Mouse (Mus musculus): Measurements from ENCODE around the gene Ptger3. TPM values are rescaled to one million over a fixed set of nuclear protein-coding genes. Genes with fewer than 3 reads are reported as not detected.

Ptger3 gene
- polyA plus RNA-seq (2012; rRNA removed) = 29.5 and 44.2 TPM in 2 replicates

- DNase-seq = peak; percentile 74
- Histone ChIP-seq H3K4me1 (ENCODE audit: control insufficient read depth, insufficient read depth, low read length) (no peaks in the 10 kb centered on the region; the same call in 1 of the 2 replicates), H3K4me3 (ENCODE audit: insufficient read depth, low read depth, low read length) (peak within 1 kb of the TSS; percentile 43), H3K27ac (ENCODE audit: insufficient read depth, low read depth, low read length) (no peak within 1 kb of the TSS; the same call in 1 of the 2 replicates), H3K36me3 (ENCODE audit: control insufficient read depth, insufficient read depth, low read length) (no peaks in the 10 kb centered on the region), H3K27me3 (replicated peaks; ENCODE audit: control insufficient read depth, insufficient read depth, low read length) (no peaks in the 10 kb centered on the region)
- TF ChIP-seq CTCF (conservative IDR thresholded peaks at IDR 0.05; ENCODE audit: insufficient read depth, insufficient read length, low read depth, low read length) = no peak
- no peak for TF ChIP-seq POLR2A (IDR thresholded peaks at IDR 0.05; ENCODE audit: low read depth, low read length)
- WGBS = 1% methylated on average over 84 of the region's 84 CpGs
Measured at GRCm38 (mm10) chr3:157566725-157567565, at the start of gene Ptger3. TSS of gene Ptger3 (plus strand) at chr3:157566892.

DNA sequence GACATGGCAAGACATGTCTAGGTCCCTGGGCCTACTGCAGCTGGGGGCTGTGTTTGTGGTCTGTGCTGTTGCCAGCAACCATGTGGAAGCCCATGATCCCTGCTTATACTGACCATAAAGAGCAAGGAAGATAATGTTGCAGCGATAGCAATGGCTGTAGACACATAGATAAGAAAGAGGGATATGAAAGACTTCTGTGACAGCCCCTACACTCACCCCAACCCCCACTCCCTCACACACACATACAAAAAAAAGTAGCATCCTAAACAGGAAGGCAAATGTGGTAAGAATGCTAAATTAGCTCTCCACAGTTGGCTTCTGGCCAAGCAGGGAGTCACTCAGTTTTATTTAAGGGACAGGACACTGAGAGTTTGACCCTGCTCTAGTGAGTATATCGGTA, 48.7 kb upstream of the Ptger3 start:
- Histone ChIP-seq H3K4me1 (ENCODE audit: control insufficient read depth, insufficient read depth, low read length) (no peaks in the 10 kb centered on the region), H3K4me3 (ENCODE audit: insufficient read depth, low read depth, low read length) (no peak overlapping the region), H3K36me3 (ENCODE audit: control insufficient read depth, insufficient read depth, low read length) (no peaks in the 10 kb centered on the region), H3K27me3 (replicated peaks; ENCODE audit: control insufficient read depth, insufficient read depth, low read length) (no peaks in the 10 kb centered on the region), H3K27ac (ENCODE audit: insufficient read depth, low read depth, low read length) (no peak overlapping the region)
- TF ChIP-seq CTCF (conservative IDR thresholded peaks at IDR 0.05; ENCODE audit: insufficient read depth, insufficient read length, low read depth, low read length) (no peak), POLR2A (IDR thresholded peaks at IDR 0.05; ENCODE audit: low read depth, low read length) (no peak)
- DNase-seq = no peak
- WGBS = 48% methylated on average over 2 of the region's 2 CpGs

- TF ChIP-seq CTCF (conservative IDR thresholded peaks at IDR 0.05; ENCODE audit: insufficient read depth, insufficient read length, low read depth, low read length) (peak; percentile 42), POLR2A (IDR thresholded peaks at IDR 0.05; ENCODE audit: low read depth, low read length) (no peak)
- Histone ChIP-seq H3K36me3 (ENCODE audit: control insufficient read depth, insufficient read depth, low read length) (no peaks in the 10 kb centered on the region), H3K4me3 (ENCODE audit: insufficient read depth, low read depth, low read length) (no peak overlapping the region), H3K27ac (ENCODE audit: insufficient read depth, low read depth, low read length) (no peak overlapping the region), H3K27me3 (replicated peaks; ENCODE audit: control insufficient read depth, insufficient read depth, low read length) (no peaks in the 10 kb centered on the region), H3K4me1 (ENCODE audit: control insufficient read depth, insufficient read depth, low read length) (no peaks in the 10 kb centered on the region)
- WGBS = 0% methylated on average over 1 of the region's 1 CpGs
- peak; percentile 46 for DNase-seq
Measured at GRCm38 (mm10) chr3:157520433-157520832, 46.3 kb upstream of the Ptger3 start.

DNA sequence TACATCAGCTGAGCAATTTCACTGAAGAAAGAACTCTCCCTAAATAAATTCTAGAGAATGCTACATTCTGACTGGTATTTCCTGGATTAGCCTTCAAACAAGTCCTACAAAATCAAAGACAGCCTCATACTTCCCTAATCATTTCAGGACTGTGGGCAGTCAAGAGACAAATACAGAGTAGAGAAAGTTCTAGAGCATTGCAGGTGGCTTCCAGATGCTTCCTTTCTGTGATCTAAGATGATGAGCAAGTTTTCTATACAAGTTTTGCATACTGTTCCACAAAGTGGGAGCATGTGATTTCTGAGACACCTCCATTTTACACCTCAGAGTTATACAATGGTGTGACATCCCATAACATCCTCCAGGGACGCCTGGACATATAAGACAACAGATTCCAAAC, 42.9 kb upstream of the Ptger3 start:
- no peak for DNase-seq
- WGBS = 38% methylated on average over 1 of the region's 1 CpGs
- Histone ChIP-seq H3K36me3 (ENCODE audit: control insufficient read depth, insufficient read depth, low read length) (no peaks in the 10 kb centered on the region), H3K27ac (ENCODE audit: insufficient read depth, low read depth, low read length) (no peak overlapping the region), H3K27me3 (replicated peaks; ENCODE audit: control insufficient read depth, insufficient read depth, low read length) (no peaks in the 10 kb centered on the region), H3K4me1 (ENCODE audit: control insufficient read depth, insufficient read depth, low read length) (no peaks in the 10 kb centered on the region), H3K4me3 (ENCODE audit: insufficient read depth, low read depth, low read length) (no peak overlapping the region)
- TF ChIP-seq POLR2A (IDR thresholded peaks at IDR 0.05; ENCODE audit: low read depth, low read length) = no peak
- TF ChIP-seq CTCF (conservative IDR thresholded peaks at IDR 0.05; ENCODE audit: insufficient read depth, insufficient read length, low read depth, low read length) = no peak

GRCm38 (mm10) chr3:157531585-157531984, 35.1 kb upstream of the Ptger3 start:
- H3K36me3 ChIP-seq (ENCODE audit: control insufficient read depth, insufficient read depth, low read length) = no peaks in the 10 kb centered on the region
- H3K4me1 ChIP-seq (ENCODE audit: control insufficient read depth, insufficient read depth, low read length) = no peaks in the 10 kb centered on the region
- WGBS = 84% methylated on average over 2 of the region's 2 CpGs
- no peak for DNase-seq
- no peaks in the 10 kb centered on the region for H3K27me3 ChIP-seq (replicated peaks; ENCODE audit: control insufficient read depth, insufficient read depth, low read length)
- H3K27ac ChIP-seq (ENCODE audit: insufficient read depth, low read depth, low read length) = no peak overlapping the region
- H3K4me3 ChIP-seq (ENCODE audit: insufficient read depth, low read depth, low read length) = no peak overlapping the region
- no peak for TF ChIP-seq CTCF (conservative IDR thresholded peaks at IDR 0.05; ENCODE audit: insufficient read depth, insufficient read length, low read depth, low read length)
- TF ChIP-seq POLR2A (IDR thresholded peaks at IDR 0.05; ENCODE audit: low read depth, low read length) = no peak

DNA sequence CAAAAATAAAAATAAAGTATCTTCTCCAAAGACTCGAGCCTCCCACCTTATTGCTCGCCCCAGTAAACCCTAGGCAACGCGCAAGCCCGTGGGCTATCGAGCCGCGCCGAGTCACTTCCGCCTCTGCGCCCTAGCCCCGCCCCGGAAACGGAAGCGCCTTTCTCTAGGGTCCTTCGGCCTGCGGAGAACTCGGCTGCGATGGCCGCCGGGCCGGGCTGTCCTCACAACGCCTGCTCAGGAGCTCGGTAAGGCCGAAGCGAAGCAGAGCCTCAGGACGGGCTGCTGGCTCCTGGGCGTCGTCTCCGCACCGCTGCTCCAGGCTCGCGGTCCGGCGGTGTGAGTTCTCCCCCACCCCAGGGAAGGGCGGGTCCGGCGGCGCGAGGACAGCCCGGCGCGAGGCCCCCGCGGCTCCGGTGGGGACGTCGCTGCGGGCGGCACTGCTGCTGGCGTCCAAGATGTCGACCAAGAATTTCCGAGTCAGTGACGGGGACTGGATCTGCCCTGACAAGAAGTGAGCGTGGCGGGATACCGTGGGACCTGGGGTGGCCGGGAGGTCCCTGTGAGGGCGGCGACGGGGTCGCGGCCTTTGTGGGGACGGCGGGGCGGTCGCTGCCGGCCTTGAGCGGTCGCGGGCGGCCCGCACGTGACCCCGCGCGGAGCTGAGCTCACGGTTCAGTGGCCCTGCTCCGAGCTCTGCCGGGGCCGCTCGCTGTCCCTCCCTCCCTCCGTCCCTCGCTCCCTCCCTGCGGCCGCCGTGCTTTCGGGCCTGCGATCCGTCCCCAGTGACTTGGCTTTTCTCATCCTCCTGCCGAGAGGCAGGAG, 32.5 kb upstream of the Ptger3 start, which contains the start of gene Zranb2:
Gene Zranb2, plus strand, starts transcription at position 197 of the 822 bp plus-strand sequence.
- Histone ChIP-seq H3K27ac (ENCODE audit: insufficient read depth, low read depth, low read length) (peak within 1 kb of the TSS; percentile 99), H3K4me3 (ENCODE audit: insufficient read depth, low read depth, low read length) (peak within 1 kb of the TSS; percentile 64), H3K36me3 (ENCODE audit: control insufficient read depth, insufficient read depth, low read length) (peaks cover 3% of the 10 kb centered on the region), H3K4me1 (ENCODE audit: control insufficient read depth, insufficient read depth, low read length) (no peaks in the 10 kb centered on the region), H3K27me3 (replicated peaks; ENCODE audit: control insufficient read depth, insufficient read depth, low read length) (no peaks in the 10 kb centered on the region)
- TF ChIP-seq CTCF (conservative IDR thresholded peaks at IDR 0.05; ENCODE audit: insufficient read depth, insufficient read length, low read depth, low read length) (no peak), POLR2A (IDR thresholded peaks at IDR 0.05; ENCODE audit: low read depth, low read length) (peak; percentile 30)
- DNase-seq = peak; percentile 95
- under 1% methylated on average over 88 of the region's 91 CpGs for WGBS

Data from kidney, adult 2 months (tissue).